Mouse (Mus musculus) cerebellum, adult 2 months (tissue): ENCODE measurements at regions not wholly inside any gene's neighbourhood (a gene's known extent, or its start where the extent isn't known, plus 50 kb on each side); places are given as distances from the start of the nearest gene placed in this dataset.
"Not testable (repeated sequence)": the region's sequence is repeated elsewhere in the genome, so short reads cannot be mapped to it uniquely, and the experiment has no call there.

Experiments
- CTCF ChIP-seq: fragments of 200-500 bp; IDR thresholded peaks from 2 replicates; pipeline ENCODE4 v1.5.1; 2011; ENCODE audit warnings: low read depth, mild to moderate bottlenecking, control low read depth, low read length, moderate library complexity, borderline replicate concordance; ENCODE audit not compliant: insufficient read depth
- POLR2A ChIP-seq: fragments of 200-500 bp; IDR thresholded peaks from 2 replicates; pipeline ENCODE4 v1.6.1; 2011; ENCODE audit warnings: low read length, control low read depth, borderline replicate concordance; ENCODE audit not compliant: insufficient read depth

- TF ChIP-seq CTCF, POLR2A: not testable (repeated sequence)
Measured at GRCm38 (mm10) chr17:13590240-13590837, 170.0 kb upstream of the Afdn start.
